Mouse (Mus musculus) stomach, embryonic 15.5 days (tissue): ENCODE measurements around the gene Gm10770. TPM values are rescaled to one million over a fixed set of nuclear protein-coding genes. Genes with fewer than 3 reads are reported as not detected.

Experiments used
- polyA plus RNA-seq: library from polyadenylated mRNA; unstranded; fragments of >200 nt; fragmentation: Nextera tagmentation; extraction: Ambion mirVana; gene quantifications from 2 replicates; pipeline ENCODE4 v1.2.1, GENCODE M21; 2015

The Gm10770 gene
- polyA plus RNA-seq, 1 experiment from 2014 or later: not detected

Other genes starting within 250 kb of the Gm10770 start
- gene Zfp120, start 43.0 kb downstream of the Gm10770 start, polyA plus RNA-seq: 8.2 and 8.4 TPM in 2 replicates
- 0.24 TPM in 1 of 2 replicates, not detected in the other for gene Gm14139, start 2.1 kb upstream of the Gm10770 start, polyA plus RNA-seq
- gene Zfp937, start 38.4 kb upstream of the Gm10770 start, polyA plus RNA-seq: 9.4 and 9.8 TPM in 2 replicates
- 5.3 and 6.3 TPM in 2 replicates for gene Gm21994, start 75.9 kb upstream of the Gm10770 start, polyA plus RNA-seq
- gene Gm14124, start 77.8 kb upstream of the Gm10770 start, polyA plus RNA-seq: not detected in 2 replicates
- 3.1 and 4.8 TPM in 2 replicates for gene Gm10130, start 144.0 kb upstream of the Gm10770 start, polyA plus RNA-seq
- gene 3300002I08Rik, start 183.1 kb upstream of the Gm10770 start, polyA plus RNA-seq: 6.5 and 7.0 TPM in 2 replicates